7 mouse cellular contexts compared by ENCODE assay signal in the genomic region with DNA sequence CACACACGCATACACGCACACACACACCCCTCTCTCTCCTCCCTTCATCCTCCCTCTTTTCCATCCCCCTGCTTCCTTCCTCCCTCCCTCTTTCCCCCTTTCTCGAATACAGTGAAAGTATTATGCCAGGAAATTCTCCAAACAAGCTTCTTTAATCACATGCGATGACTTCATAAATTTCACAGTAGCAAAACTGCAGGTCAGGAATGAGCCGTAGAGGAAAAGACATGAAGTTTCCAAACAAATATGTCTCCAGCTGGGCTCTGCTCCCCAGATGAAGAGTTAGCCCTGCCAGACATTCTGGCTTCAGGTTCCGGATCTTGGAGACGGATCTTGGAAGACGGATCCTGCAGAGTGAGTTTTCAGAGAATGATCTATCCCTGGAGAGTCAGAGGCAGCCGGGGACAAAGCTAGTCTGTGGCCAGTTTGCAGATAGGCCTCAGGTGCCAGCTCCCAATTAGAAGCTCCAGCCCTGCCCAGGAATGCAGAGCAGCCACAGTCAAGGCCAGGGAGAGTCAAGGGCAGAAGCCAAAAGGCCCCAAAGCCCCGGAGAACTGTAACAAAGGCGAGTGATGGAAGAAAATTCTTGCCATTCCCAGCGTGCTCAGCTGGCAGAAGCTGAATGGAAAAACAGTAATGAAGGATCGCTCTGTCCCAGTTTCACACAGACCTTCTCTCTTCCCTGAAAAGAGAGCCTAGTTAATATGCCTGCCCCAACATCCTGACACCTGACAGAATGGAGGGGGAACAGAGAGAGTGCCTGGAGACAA.
A peak's percentile ranks its signal among the peaks of the same experiment; 100 is the strongest.
DNase-seq lines count a peak whose midpoint lies in the region; ATAC-seq lines count a peak whose summit lies in the region.

No protein-coding gene starts in this region.

- H3K9ac ChIP-seq in intestine, embryonic 15.5 days, result no peak overlapping the region
- no peak overlapping the region for H3K9ac ChIP-seq in neural tube, embryonic 14.5 days (replicated peaks; ENCODE audit: low read depth, low read length)

- H3K9me3 ChIP-seq in intestine, embryonic 15.5 days, result no peaks in the 10 kb centered on the region
- no peaks in the 10 kb centered on the region for H3K9me3 ChIP-seq in neural tube, embryonic 14.5 days (ENCODE audit: control insufficient read depth, low read length)

- 0 out of 2 replicates have a peak overlapping the region, but pooled peaks have one; percentile 5 for H3K4me2 ChIP-seq in intestine, embryonic 15.5 days (replicated peaks)
- no peak overlapping the region for H3K4me2 ChIP-seq in neural tube, embryonic 14.5 days (ENCODE audit: low read depth, low read length)

- peak overlapping the region; percentile 78 for H3K27ac ChIP-seq in intestine, embryonic 15.5 days
- peak overlapping the region; percentile 41 for H3K27ac ChIP-seq in neural tube, embryonic 14.5 days (ENCODE audit: low read depth, low read length)

- DNase-seq in adrenal gland, postnatal 14 days, result peak; percentile 75
- DNase-seq in cerebellum, postnatal 36 days, result peak; percentile 39 to 49
- DNase-seq in gastrocnemius, postnatal 25 days, result peak; percentile 89
- peak; percentile 50 to 72 for DNase-seq in left cerebral cortex, adult 9 months (ENCODE audit: low spot score in 2 of 2)

- WGBS in intestine, embryonic 15.5 days, result 41% methylated on average over 13 of the region's 13 CpGs
- 20% methylated on average over 13 of the region's 13 CpGs for WGBS in neural tube, embryonic 14.5 days

- no peaks in the 10 kb centered on the region for H3K36me3 ChIP-seq in intestine, embryonic 15.5 days
- H3K36me3 ChIP-seq in neural tube, embryonic 14.5 days (ENCODE audit: control insufficient read depth, insufficient read depth, low read length), result no peaks in the 10 kb centered on the region

- no peak overlapping the region for H3K4me3 ChIP-seq in intestine, embryonic 15.5 days (replicated peaks)
- H3K4me3 ChIP-seq in neural tube, embryonic 14.5 days (ENCODE audit: low read depth, low read length), result no peak overlapping the region

- no peaks in the 10 kb centered on the region for H3K27me3 ChIP-seq in intestine, embryonic 15.5 days (replicated peaks)
- no peaks in the 10 kb centered on the region for H3K27me3 ChIP-seq in neural tube, embryonic 14.5 days (ENCODE audit: control insufficient read depth, insufficient read depth, low read length)

- peaks cover 14% of the 10 kb centered on the region for H3K4me1 ChIP-seq in intestine, embryonic 15.5 days (replicated peaks)
- peaks cover 17% of the 10 kb centered on the region; the same call in 1 of the 2 replicates for H3K4me1 ChIP-seq in neural tube, embryonic 14.5 days (ENCODE audit: control insufficient read depth, insufficient read depth, low read length)

- peak; percentile 69 for ATAC-seq in intestine, embryonic 15.5 days
- ATAC-seq in neural tube, embryonic 14.5 days (ENCODE audit: low read depth), result peak; percentile 44
- no peak for ATAC-seq in erythroblast, adult 5-6 weeks (replicated peaks; ENCODE audit: low FRiP score, poor library complexity, severe bottlenecking)
